Mouse (Mus musculus): ENCODE data around the gene Bzw2.

GRCm38 (mm10) chr12:36072860-36073259 lies 85.0 kb downstream of the Bzw2 start:
- no peak for TF ChIP-seq CTCF (IDR thresholded peaks at IDR 0.05; ENCODE audit: control insufficient read depth, insufficient read depth, low read length)
- no peak for TF ChIP-seq POLR2A (IDR thresholded peaks at IDR 0.05; ENCODE audit: borderline replicate concordance, control insufficient read depth, low read depth, low read length)
